In genomic region chr16:52008471-52008870, GRCm38 (mm10) we compare ENCODE assay signal across 16 mouse cellular contexts. TPM values are rescaled to one million over a fixed set of nuclear protein-coding genes. Genes with fewer than 3 reads are reported as not detected.
A peak's percentile ranks its signal among the peaks of the same experiment; 100 is the strongest.
DNase-seq lines count a peak whose midpoint lies in the region; ATAC-seq lines count a peak whose summit lies in the region.
"Had no signal": no experiment of that assay in that cellular context is flagged by ENCODE, and none has a peak within 500 bp of the region (broad histone marks: within the 10 kb centered on the region; RNA-seq: fewer than 3 reads in every experiment).

No protein-coding gene starts in this region.

- H3K4me1 ChIP-seq in heart, embryonic 15.5 days (replicated peaks) = peaks cover 8% of the 10 kb centered on the region
- H3K4me1 ChIP-seq: forebrain, embryonic 15.5 days; hindbrain, embryonic 10.5 days; lung, embryonic 15.5 days; neural tube, embryonic 13.5 days had no signal

- no peak overlapping the region for H3K4me3 ChIP-seq in heart, embryonic 15.5 days
- H3K4me3 ChIP-seq: forebrain, embryonic 15.5 days; hindbrain, embryonic 10.5 days; layer of hippocampus, adult 2 months; lung, embryonic 15.5 days; neural tube, embryonic 13.5 days had no signal

- DNase-seq in heart, adult 11 months = no peak
- DNase-seq in brain, adult 2 months (ENCODE audit: low read depth, low spot score) = peak; percentile 48
- peak; percentile 54 to 62 for DNase-seq in heart, postnatal 10 days
- peak; percentile 24 for DNase-seq in kidney, postnatal 10 days
- no peak for DNase-seq in thymus, postnatal 36 days
- DNase-seq: adrenal gland, postnatal 10 days; cerebellum, adult 9-10 months had no signal

- peak; percentile 70; the same call in 1 of the 2 replicates for ATAC-seq in heart, embryonic 15.5 days (replicated peaks; ENCODE audit: insufficient number of reproducible peaks, insufficient read depth, low FRiP score, low read depth)
- no peak for ATAC-seq in megakaryocyte, adult 5-6 weeks (ENCODE audit: poor library complexity, severe bottlenecking)
- ATAC-seq: forebrain, embryonic 15.5 days; inflammation-experienced regulatory T-cells, adult 6 months had no signal

- WGBS in heart, embryonic 15.5 days = 8% methylated on average over 2 of the region's 2 CpGs

- H3K36me3 ChIP-seq in heart, embryonic 15.5 days = no peaks in the 10 kb centered on the region
- H3K36me3 ChIP-seq: forebrain, embryonic 15.5 days; G1E; hindbrain, embryonic 10.5 days; lung, embryonic 15.5 days; neural tube, embryonic 13.5 days had no signal

- no peaks in the 10 kb centered on the region for H3K9me3 ChIP-seq in heart, embryonic 15.5 days (replicated peaks)
- H3K9me3 ChIP-seq: G1E; hindbrain, embryonic 10.5 days; lung, embryonic 15.5 days; neural tube, embryonic 13.5 days had no signal

- H3K9ac ChIP-seq in heart, embryonic 15.5 days = no peak overlapping the region
- H3K9ac ChIP-seq: forebrain, embryonic 15.5 days; lung, embryonic 15.5 days; neural tube, embryonic 13.5 days had no signal

- H3K27me3 ChIP-seq in heart, embryonic 15.5 days = no peaks in the 10 kb centered on the region
- H3K27me3 ChIP-seq: forebrain, embryonic 15.5 days; lung, embryonic 15.5 days; neural tube, embryonic 13.5 days had no signal

- H3K4me2 ChIP-seq in heart, embryonic 15.5 days = no peak overlapping the region
- H3K4me2 ChIP-seq: forebrain, embryonic 15.5 days; lung, embryonic 15.5 days; neural tube, embryonic 13.5 days had no signal

- intact Hi-C loops in heart, postnatal 10 days (cut with DNase I) = no loop called here

- H3K27ac ChIP-seq in heart, embryonic 15.5 days = peak overlapping the region; percentile 66
- H3K27ac ChIP-seq: forebrain, embryonic 15.5 days; hindbrain, embryonic 10.5 days; layer of hippocampus, adult 2 months; lung, embryonic 15.5 days; neural tube, embryonic 13.5 days had no signal

RNA-seq across cellular contexts. Expression of gene Cblb, which starts 22.6 kb away (rescaled TPM):
- 7.9 and 12.5 TPM in 2 replicates for polyA plus RNA-seq in heart, embryonic 15.5 days (2015; fragmentation: Nextera tagmentation; extraction: Ambion mirVana)
- total RNA-seq in heart, postnatal 10 days (2021) = 10 to 100 TPM; 18.0 to 18.7 TPM
- total RNA-seq in megakaryocyte, adult 5-6 weeks (2015) = 21.0 and 24.3 TPM in 2 replicates
- 8.8 and 13.5 TPM in 2 replicates for total RNA-seq in megakaryocyte, adult 5-6 weeks (2017)

Comparison
In these comparisons a context has a peak if more than half of its experiments do, and no peak if none do; other contexts are left out.
1. DNase-seq: peak in brain, adult 2 months (single experiment), heart, postnatal 10 days (2 of 2) and kidney, postnatal 10 days (single experiment); none in heart, adult 11 months (single experiment) and thymus, postnatal 36 days (0 of 2).